Mouse (Mus musculus) B cell, adult 2 months (primary cell): ENCODE data around the gene Rpia.

Experiments used
- DNase-seq, 2 experiments: peaks; one replicate each; pipeline ENCODE4 v3.0.0; 2022

Rpia gene

GRCm38 (mm10) chr6:70804632-70805031 is 12.6 kb upstream of the Rpia start:
- DNase-seq, result peak; percentile 62 to 63

GRCm38 (mm10) chr6:70797581-70798251 is 5.7 kb upstream of the Rpia start:
- DNase-seq, result peak; percentile 88 to 89

- DNase-seq, result no peak
Observed at GRCm38 (mm10) chr6:70796940-70797339, 4.9 kb upstream of the Rpia start.

GRCm38 (mm10) chr6:70792644-70793043 is 612 bp upstream of the Rpia start:
- peak; percentile 66 to 67 for DNase-seq

- peak; percentile 59 to 62 for DNase-seq
Observed at GRCm38 (mm10) chr6:70790852-70791761, 925 bp downstream of the Rpia start.

GRCm38 (mm10) chr6:70790034-70790650 is 1.9 kb downstream of the Rpia start:
- DNase-seq, result no peak

GRCm38 (mm10) chr6:70789134-70789533 is 2.9 kb downstream of the Rpia start:
- DNase-seq, result no peak

- no peak for DNase-seq
Observed at GRCm38 (mm10) chr6:70787524-70787923, 4.5 kb downstream of the Rpia start.

- no peak for DNase-seq
Observed at GRCm38 (mm10) chr6:70785852-70786251, 6.2 kb downstream of the Rpia start.

- DNase-seq, result no peak
Observed at GRCm38 (mm10) chr6:70784811-70785210, 7.2 kb downstream of the Rpia start.

GRCm38 (mm10) chr6:70781336-70781735 is 10.7 kb downstream of the Rpia start:
- DNase-seq, result no peak

- no peak for DNase-seq
Observed at GRCm38 (mm10) chr6:70774372-70774771, 17.7 kb downstream of the Rpia start.

- DNase-seq, result no peak
Observed at GRCm38 (mm10) chr6:70773769-70774168, 18.3 kb downstream of the Rpia start.

GRCm38 (mm10) chr6:70768769-70769168 is 23.3 kb downstream of the Rpia start:
- DNase-seq, result peak; percentile 91 to 92

- DNase-seq, result peak in 1 of 2 experiments; percentile 40
Observed at GRCm38 (mm10) chr6:70765076-70765475, 27.0 kb downstream of the Rpia start.

GRCm38 (mm10) chr6:70764551-70764950 is 27.5 kb downstream of the Rpia start:
- peak in 1 of 2 experiments; percentile 35 for DNase-seq

- no peak for DNase-seq
Observed at GRCm38 (mm10) chr6:70763881-70764280, 28.2 kb downstream of the Rpia start.

GRCm38 (mm10) chr6:70762659-70763058 is 29.4 kb downstream of the Rpia start:
- peak; percentile 53 to 55 for DNase-seq

GRCm38 (mm10) chr6:70760951-70761350 is 31.1 kb downstream of the Rpia start:
- DNase-seq, result no peak

- DNase-seq, result no peak
Observed at GRCm38 (mm10) chr6:70754833-70755232, 37.2 kb downstream of the Rpia start.

GRCm38 (mm10) chr6:70752351-70752750 is 39.7 kb downstream of the Rpia start:
- peak; percentile 81 to 82 for DNase-seq

GRCm38 (mm10) chr6:70751898-70752273 is 40.1 kb downstream of the Rpia start:
- no peak for DNase-seq

- DNase-seq, result no peak
Observed at GRCm38 (mm10) chr6:70751251-70751897, 40.7 kb downstream of the Rpia start.
